Mouse (Mus musculus) cerebellum, adult 2 months (tissue): ENCODE measurements at regions not wholly inside any gene's neighbourhood (a gene's known extent, or its start where the extent isn't known, plus 50 kb on each side); places are given as distances from the start of the nearest gene placed in this dataset.

Experiments used
- CTCF ChIP-seq: fragments of 200-500 bp; IDR thresholded peaks from 2 replicates; pipeline ENCODE4 v1.5.1; 2011; ENCODE audit warnings: low read depth, mild to moderate bottlenecking, control low read depth, low read length, moderate library complexity, borderline replicate concordance; ENCODE audit not compliant: insufficient read depth
- POLR2A ChIP-seq: fragments of 200-500 bp; IDR thresholded peaks from 2 replicates; pipeline ENCODE4 v1.6.1; 2011; ENCODE audit warnings: low read length, control low read depth, borderline replicate concordance; ENCODE audit not compliant: insufficient read depth

- TF ChIP-seq POLR2A, result no peak
- no peak for TF ChIP-seq CTCF
Observed at GRCm38 (mm10) chr8:8064074-8064473, 597.0 kb downstream of the Efnb2 start.
